Mouse (Mus musculus) c-Kit-negative CD71-positive TER-119-positive erythroid progenitor cells, embryonic 14.5 days (primary cell): Measurements from ENCODE around the gene Etv6.

Experiments used
- DNase-seq: peaks from one replicate; pipeline ENCODE4 v3.0.0-alpha.2; 2013; ENCODE audit warnings: low read depth, low spot score

Etv6 gene

DNA sequence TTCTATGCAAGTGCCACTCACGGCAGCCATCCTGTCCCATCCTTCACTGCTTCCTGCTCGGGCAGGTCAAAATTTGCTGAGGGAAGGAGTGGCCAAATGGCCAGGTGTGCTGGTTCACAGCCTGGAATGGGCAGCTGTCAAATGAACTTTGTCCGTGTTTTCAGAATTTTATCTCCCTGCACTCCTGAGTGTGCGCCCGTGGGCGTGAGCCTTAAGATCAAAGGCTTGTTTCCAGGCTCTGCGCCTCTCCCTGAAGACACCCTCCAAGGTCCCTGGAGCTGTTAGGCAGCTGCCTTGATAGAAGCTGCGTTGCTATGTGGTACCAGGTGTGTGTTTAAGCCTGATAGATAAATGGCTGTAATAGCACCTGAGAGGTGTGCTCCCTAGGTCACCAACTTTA lies 76.1 kb downstream of the Etv6 start:
- no peak for DNase-seq

DNA sequence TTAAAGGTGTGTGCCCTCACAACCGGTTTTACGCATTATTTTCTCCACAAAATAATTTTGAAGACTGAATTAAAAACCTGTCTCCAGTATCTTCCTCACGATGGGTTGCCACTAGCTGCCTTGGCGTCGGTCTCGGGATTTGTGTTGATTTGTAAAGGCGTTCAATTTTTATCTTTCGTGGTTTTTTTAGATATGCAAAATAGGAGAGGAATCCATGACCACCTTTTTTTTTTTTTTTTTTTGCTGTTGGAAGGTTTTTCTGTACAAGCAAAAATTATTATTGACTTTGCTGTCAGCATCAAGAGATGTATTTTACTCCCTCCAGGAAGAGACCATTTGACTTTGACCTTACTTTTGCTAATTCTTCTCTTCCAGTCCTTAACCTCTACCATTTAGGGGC lies 77.3 kb downstream of the Etv6 start:
- DNase-seq = no peak

DNA sequence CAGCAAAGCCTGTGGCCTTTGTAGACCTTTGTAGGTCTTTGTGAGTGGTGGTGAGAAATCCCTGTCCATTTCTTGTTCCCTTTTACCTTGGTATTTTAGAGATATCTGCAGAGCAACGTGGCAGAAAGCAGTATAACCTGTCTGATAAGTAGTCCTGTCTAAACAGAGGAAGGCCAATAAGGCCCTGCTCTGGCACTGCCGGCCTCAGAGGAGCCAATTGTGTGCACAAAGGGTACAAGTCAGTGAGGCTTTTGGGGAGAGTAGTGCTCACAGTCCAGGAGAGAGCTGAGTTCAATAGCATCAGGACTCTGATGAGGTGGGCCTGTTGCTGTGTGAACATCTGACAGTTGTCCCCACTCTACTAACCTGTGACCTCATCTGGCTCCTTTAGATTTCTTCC lies 77.7 kb downstream of the Etv6 start:
- no peak for DNase-seq

GRCm38 (mm10) chr6:134115219-134115968 lies 79.9 kb downstream of the Etv6 start:
- DNase-seq = no peak

GRCm38 (mm10) chr6:134117380-134117938 lies 82.0 kb downstream of the Etv6 start:
- DNase-seq = no peak

DNA sequence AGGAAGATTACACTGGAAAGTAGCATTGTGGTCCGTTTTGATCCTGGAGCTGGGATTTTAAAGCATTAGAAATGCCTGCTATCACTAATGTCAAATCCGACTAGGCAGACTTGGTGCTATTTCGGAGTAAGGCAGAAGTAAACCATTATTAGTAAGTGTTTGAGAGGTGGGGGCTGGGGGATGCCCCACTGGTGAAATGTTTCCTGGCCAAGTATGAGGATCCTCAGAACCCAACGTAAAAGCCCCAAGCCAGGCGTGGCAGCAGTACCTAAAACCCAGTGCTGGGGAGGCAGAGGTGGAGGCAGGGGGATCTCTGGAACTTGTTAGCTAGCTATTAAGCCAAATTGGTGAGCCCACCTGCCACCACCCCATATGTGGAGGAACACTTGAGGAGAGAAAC lies 83.0 kb downstream of the Etv6 start:
- no peak for DNase-seq

DNA sequence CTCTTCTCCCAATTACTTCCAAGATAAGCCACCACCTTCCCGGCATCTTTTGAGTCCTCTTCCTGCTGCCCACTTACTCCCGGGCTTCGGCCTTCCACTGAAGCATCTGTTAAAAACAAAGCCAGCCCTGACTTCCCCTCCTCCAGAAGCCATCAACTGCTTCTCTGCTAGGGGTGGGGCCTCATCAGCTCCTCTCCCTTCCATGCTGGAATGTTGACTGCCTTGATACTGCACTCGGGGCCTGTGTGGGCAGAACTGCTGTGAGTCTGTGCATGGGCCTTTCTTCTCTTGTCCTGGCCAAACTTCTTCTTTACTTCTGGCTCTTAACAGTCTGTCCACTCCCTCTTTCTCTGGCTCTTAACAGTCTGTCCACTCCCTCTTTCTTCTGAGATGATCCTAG lies 83.6 kb downstream of the Etv6 start:
- DNase-seq = no peak

- DNase-seq = no peak
Measured at GRCm38 (mm10) chr6:134120227-134120626, 84.7 kb downstream of the Etv6 start.

GRCm38 (mm10) chr6:134120712-134121111 lies 85.2 kb downstream of the Etv6 start:
- DNase-seq = no peak

DNA sequence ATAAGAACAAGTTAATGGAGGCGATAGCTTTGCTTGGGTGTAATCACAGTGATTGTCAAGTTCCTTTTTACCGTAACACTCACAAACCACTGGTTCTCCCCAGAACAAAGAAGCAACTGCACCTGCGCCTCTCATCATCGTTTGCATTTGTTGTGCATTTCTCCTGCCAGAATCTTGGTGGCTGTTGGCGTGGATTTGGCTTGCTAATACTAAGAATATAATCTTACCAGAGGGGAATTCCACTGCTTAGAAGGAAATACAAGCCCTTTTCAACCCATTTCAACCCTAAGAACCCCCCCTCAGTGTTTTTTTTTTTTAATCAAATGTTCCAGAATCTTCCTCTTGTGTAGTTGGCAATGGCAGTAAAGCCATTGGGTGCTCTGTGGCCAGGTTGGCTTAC lies 87.4 kb downstream of the Etv6 start:
- no peak for DNase-seq

GRCm38 (mm10) chr6:134123474-134123873 lies 88.0 kb downstream of the Etv6 start:
- DNase-seq = no peak

DNA sequence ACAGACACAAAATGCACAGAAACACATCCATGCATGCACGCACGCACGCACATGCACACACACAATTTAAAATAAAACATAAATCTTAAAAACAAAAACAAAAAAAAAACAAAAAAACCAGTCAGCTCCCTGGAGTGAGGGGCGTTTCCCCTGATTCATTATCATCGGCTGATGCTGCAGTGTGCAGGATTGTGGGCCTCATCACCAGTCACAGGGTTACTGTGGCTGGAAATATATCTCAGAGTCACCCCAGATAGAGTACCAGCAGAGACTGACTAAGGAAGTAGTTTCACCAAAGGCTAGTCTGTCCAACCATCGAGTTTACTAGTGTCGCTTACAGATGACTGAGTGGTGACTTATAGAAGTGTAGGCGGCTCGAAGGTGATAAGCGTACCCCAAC lies 88.8 kb downstream of the Etv6 start:
- no peak for DNase-seq

DNA sequence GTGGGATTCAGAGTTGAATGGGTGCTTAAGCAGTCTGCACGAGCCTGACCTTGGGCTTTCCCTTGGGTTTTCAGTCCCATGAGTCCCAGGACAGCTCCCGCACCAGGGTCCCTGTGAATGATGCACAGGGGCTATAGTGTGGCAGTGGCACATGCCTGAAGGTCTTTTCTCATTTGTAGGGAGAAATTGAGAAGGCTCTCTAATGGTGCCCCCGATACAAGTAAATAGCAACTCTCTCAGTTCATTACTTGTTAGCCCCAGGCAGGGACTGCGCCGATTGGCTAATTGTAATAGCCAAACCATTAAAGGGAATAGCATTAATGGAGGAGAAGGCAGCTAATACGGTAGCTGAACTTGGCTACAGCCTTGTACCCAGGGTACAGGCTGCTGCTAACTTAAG lies 92.5 kb downstream of the Etv6 start:
- DNase-seq = no peak

DNA sequence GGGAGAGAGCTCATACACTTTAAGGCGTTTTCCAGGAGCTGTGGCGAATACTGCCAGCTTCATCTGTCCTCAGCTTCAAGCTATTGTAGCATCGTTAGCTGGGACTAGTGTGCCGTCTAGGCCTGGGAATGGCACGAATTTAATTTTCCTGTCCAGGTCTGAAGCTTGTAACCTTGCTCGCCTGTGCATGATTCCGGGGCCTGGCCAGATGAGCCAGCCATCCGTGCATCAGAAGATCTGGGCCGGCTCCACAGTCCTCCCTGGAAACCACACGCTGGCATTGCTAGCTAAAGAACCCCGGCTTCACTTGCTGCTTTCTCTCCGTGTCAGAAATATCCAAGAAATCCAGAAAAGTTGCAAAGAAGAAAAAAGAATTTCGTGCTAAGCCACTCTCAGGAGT lies 93.1 kb downstream of the Etv6 start:
- DNase-seq = no peak

DNA sequence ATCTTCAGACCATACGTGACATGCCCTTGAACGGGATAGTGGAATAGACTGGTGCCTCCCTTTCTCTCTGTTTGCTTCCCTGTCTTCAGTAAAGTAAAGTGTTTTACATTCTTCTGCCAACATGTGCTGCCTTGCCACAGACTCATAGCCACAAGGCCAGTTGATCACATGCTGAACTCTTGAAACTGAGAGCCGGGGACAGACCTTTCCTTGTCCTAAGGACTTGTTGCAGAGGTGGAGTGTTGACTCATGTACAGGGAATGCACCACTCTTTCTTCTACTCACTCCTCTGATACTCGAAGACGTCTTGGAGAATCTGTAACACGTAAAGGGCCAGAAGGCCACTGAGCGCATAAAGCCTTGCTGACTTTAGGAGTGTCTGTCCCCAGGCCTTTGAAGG lies 94.3 kb downstream of the Etv6 start:
- DNase-seq = no peak

- DNase-seq = no peak
Measured at GRCm38 (mm10) chr6:134130816-134131215, 95.3 kb downstream of the Etv6 start.

GRCm38 (mm10) chr6:134131601-134132000 lies 96.1 kb downstream of the Etv6 start:
- DNase-seq = no peak

DNA sequence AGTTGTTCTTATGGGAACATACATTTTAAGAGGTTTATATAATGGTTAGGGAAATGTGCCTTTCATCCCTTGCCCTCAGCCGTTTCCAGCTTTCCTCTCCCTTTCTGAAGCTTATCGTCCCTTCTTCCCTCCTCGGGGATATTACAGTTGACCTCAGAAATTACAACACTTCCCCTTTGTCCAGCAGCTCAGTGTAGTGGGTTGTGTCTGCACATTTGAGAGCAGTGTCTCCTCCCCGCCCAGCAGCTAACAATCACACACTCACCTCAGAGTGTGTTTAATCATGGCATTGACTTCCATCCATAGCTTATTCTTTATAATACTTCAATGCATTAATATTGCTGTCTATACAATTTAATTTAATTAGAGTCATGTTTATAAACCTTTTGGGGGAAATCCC lies 98.3 kb downstream of the Etv6 start:
- no peak for DNase-seq

DNA sequence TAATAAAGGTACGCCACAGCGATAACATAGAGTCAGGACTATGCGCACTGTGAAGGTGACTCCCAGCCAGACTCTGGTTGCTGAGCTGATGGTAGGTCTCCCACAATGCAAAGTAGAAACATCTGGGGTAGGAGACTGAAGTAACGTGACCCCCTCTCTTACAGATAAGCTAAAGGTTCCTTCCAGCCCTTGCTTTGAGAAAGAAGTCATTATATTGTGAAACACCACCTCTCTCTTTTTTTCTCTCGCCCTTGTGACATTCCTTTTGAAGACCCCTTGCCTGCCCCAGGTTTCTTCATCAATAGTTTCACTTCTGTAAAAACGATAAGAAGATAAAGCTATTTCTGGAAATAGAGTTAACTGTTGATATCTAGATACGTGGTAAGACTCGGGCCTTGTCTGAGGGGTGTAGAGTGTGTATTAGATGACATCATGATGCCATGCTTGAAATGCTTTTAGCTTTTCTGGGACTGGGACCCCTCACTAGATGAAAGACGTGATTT lies 99.4 kb downstream of the Etv6 start:
- no peak for DNase-seq

DNA sequence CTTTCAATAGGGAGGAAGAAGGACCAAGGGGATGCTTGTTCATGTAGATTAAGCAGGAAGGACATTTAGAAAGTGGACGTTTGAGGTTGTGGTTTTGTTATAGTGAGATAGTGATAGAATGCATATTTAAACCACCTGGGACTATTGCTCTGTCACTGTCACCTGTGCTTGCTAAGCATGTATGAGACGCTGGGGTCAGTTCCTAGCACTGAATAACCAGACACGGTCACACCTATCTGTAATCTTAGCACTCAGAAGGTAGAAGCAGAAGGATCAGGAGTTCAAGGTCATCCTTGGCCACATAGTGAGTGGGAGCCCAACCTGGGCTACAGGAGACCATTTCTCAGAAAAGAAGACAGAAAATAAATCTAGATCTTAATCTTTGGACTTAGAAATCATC lies 100.8 kb downstream of the Etv6 start:
- no peak for DNase-seq

DNA sequence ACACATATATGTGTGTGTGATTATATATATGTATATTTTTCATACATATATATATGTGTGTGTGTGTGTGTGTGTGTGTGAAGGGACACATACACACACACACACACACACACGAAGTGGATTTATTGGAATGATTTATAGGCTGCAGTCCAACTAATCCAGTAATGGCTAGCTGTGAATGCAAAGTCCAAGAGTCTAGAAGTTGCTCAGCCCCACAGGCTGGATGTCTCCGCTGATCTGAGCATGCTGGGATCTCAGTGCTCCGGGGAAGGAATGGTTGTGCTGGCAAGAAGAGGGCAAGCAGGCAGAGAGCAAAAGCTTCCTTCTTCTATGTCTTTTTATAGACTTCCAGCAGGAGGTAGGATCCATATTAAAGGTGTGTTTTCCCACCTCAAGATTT lies 103.9 kb downstream of the Etv6 start:
- no peak for DNase-seq

DNA sequence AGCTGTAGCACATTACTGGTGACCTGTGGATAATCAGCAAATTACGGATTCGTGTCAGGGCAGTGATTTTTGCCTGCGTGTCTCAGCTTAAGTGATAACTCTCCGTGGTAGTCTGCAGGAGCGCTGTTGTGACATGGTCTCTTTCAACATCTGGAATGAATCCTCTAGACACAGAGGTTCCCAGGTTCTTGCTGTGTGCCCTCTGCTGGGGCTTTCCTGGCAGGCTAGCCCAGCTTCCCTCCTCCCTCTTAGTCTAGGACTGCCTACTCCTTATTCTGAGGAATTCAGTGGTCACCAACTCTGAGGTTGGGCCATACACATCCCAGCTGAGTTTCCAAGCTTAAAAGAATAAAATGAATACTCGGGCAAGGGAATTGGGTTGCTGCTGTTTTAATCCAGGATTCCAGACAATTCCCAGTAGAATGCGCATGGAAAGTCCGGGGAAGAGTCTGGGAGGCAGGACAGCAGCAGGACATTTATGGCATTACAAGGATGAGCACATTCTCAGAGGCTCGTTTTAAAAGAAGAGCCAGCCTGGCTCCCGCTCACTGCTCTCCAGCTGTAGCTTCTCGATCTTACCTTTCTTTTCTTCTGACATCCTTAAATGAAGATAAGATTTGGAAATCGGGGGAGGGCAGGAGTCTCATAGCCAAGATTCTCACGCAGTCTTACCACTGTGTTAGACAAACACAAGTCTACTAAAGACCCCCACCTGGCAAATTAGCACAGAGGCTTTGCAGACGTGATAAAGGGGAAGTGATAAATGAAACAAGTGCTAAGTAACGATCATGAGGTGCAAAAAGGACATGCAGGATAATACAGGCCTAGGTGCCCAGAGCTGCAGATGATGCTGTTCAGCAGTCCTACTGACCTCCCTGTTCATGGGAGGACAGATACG lies 105.5 kb downstream of the Etv6 start:
- DNase-seq = no peak
